Mouse (Mus musculus): Measurements from ENCODE around the gene Sec14l1.

- TF ChIP-seq CTCF (IDR thresholded peaks at IDR 0.05; ENCODE audit: low read depth) (no peak), EP300 (IDR thresholded peaks at IDR 0.05; ENCODE audit: low read depth) (no peak)
Observed at GRCm38 (mm10) chr11:117201846-117202245, 86.9 kb downstream of the Sec14l1 start.
